Mouse (Mus musculus) forebrain, embryonic 16.5 days (tissue): Measurements from ENCODE around the gene Olfr103. TPM values are rescaled to one million over a fixed set of nuclear protein-coding genes. Genes with fewer than 3 reads are reported as not detected.

ENCODE experiments used
- ATAC-seq: fragments of 200-750 bp; cut with Nextera tagmentation; 2 replicates; pipeline ENCODE4 v1.8.0; 2017; ENCODE audit warnings: mild to moderate bottlenecking, moderate library complexity
- H3K27ac ChIP-seq: fragments of 300-500 bp; sonication (generic); 2 replicates; pipeline ENCODE4 v1.5.1; 2014; ENCODE audit warnings: low read length, control low read depth
- H3K27me3 ChIP-seq: fragments of 300-500 bp; sonication (generic); replicated peaks from 2 replicates; pipeline ENCODE4 v1.6.1; 2014; ENCODE audit warnings: low read length; ENCODE audit not compliant: control insufficient read depth, insufficient read depth
- H3K36me3 ChIP-seq: fragments of 300-500 bp; sonication (generic); 2 replicates; pipeline ENCODE4 v1.6.1; 2014; ENCODE audit not compliant: control insufficient read depth, insufficient read depth
- H3K4me1 ChIP-seq: fragments of 300-500 bp; sonication (generic); replicated peaks from 2 replicates; pipeline ENCODE4 v1.6.1; 2014; ENCODE audit warnings: low read length; ENCODE audit not compliant: control insufficient read depth, insufficient read depth
- H3K4me2 ChIP-seq: fragments of 300-500 bp; sonication (generic); 2 replicates; pipeline ENCODE4 v1.6.1; 2014; ENCODE audit warnings: mild to moderate bottlenecking, low read length, control low read depth
- H3K4me3 ChIP-seq: fragments of 300-500 bp; sonication (generic); replicated peaks from 2 replicates; pipeline ENCODE4 v1.5.1; 2014; ENCODE audit warnings: mild to moderate bottlenecking, low read length, control low read depth
- H3K9ac ChIP-seq: fragments of 300-500 bp; sonication (generic); replicated peaks from 2 replicates; pipeline ENCODE4 v1.6.1; 2014; ENCODE audit warnings: low read depth, low read length, control low read depth
- H3K9me3 ChIP-seq: fragments of 300-500 bp; sonication (generic); 2 replicates; pipeline ENCODE4 v1.6.1; 2016; ENCODE audit warnings: low read length; ENCODE audit not compliant: control insufficient read depth
- WGBS: fragments of 180-500 bp; shearing (Covaris S2); extraction: QIAGEN DNeasy Blood & Tissue Kit; methylation state at CpG from one replicate; pipeline ENCODE4 v1.1.7; 2014; 5-methylcytosine and 5-hydroxymethylcytosine counted together
- polyA plus RNA-seq: library from polyadenylated mRNA; unstranded; fragments of >200 nt; fragmentation: Nextera tagmentation; extraction: Ambion mirVana; gene quantifications from 2 replicates; pipeline ENCODE4 v1.2.1, GENCODE M21; 2015

Olfr103 gene
- not detected in 2 replicates for polyA plus RNA-seq

GRCm38 (mm10) chr17:37339598-37339997, at the start of gene Olfr103:
Gene Olfr103, minus strand, starts transcription at chr17:37339698.
- WGBS, result 92% methylated on average over 2 of the region's 2 CpGs
- no peaks in the 10 kb centered on the region for H3K4me1 ChIP-seq
- no peaks in the 10 kb centered on the region for H3K36me3 ChIP-seq
- no peak within 1 kb of the TSS for H3K27ac ChIP-seq
- H3K4me2 ChIP-seq, result no peak within 1 kb of the TSS
- no peak within 1 kb of the TSS for H3K4me3 ChIP-seq
- ATAC-seq, result no peak
- no peaks in the 10 kb centered on the region for H3K9me3 ChIP-seq
- H3K9ac ChIP-seq, result no peak within 1 kb of the TSS
- H3K27me3 ChIP-seq, result no peaks in the 10 kb centered on the region

DNA sequence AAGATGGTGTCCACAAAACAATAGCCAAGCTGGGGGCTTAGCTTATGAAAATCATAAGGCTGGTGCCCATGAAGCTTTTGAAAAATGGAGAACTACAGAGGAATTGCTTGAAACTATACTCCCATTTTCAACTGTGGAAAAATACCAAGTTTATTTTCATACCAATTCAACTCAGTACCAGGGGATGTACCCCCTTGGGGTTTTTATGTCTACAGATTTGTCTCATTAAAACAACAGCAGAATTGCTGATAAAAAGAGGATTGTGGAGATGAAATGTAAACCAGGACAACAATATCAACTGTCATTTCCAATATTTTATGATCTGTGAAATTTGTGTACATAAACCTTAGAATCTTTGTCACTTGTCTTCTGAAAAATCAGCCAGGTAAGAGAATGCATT, 39.2 kb upstream of the Olfr103 start, which contains the start of gene Olfr105-ps:
Gene Olfr105-ps (plus strand): TSS at position 301 of the 400 bp plus-strand sequence.
- H3K4me2 ChIP-seq, result no peak within 1 kb of the TSS
- H3K9me3 ChIP-seq, result no peaks in the 10 kb centered on the region
- no peak for ATAC-seq
- no peaks in the 10 kb centered on the region for H3K27me3 ChIP-seq
- no peak within 1 kb of the TSS for H3K27ac ChIP-seq
- H3K4me3 ChIP-seq, result no peak within 1 kb of the TSS
- no peak within 1 kb of the TSS for H3K9ac ChIP-seq
- no peaks in the 10 kb centered on the region for H3K4me1 ChIP-seq
- no peaks in the 10 kb centered on the region for H3K36me3 ChIP-seq

DNA sequence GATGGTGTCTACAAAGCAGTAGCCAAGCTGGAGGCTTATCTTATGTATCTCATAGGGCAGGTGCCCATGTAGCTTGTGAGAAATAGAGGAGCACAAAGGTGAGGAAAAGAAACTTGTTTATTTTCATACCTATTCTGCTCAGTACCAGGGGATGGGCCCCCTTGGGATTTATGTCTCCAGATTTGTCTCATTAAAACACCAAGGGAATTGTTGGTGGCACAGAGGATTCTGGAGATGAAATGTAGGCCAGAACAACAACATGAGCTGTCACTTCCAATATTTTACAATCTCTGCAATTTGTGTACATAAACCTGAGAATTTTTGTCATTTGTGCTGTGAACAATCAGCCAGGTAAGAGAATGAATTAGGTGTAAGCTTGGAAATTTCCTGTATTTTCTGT, 19.8 kb upstream of the Olfr103 start, which contains the start of gene Olfr104-ps:
Gene Olfr104-ps (plus strand): TSS at position 301 of the 400 bp plus-strand sequence.
- H3K4me2 ChIP-seq, result no peak within 1 kb of the TSS
- ATAC-seq, result no peak
- no peak within 1 kb of the TSS for H3K9ac ChIP-seq
- no peak within 1 kb of the TSS for H3K27ac ChIP-seq
- no peaks in the 10 kb centered on the region for H3K4me1 ChIP-seq
- no peaks in the 10 kb centered on the region for H3K36me3 ChIP-seq
- no peak within 1 kb of the TSS for H3K4me3 ChIP-seq
- no peaks in the 10 kb centered on the region for H3K27me3 ChIP-seq
- no peaks in the 10 kb centered on the region for H3K9me3 ChIP-seq

DNA sequence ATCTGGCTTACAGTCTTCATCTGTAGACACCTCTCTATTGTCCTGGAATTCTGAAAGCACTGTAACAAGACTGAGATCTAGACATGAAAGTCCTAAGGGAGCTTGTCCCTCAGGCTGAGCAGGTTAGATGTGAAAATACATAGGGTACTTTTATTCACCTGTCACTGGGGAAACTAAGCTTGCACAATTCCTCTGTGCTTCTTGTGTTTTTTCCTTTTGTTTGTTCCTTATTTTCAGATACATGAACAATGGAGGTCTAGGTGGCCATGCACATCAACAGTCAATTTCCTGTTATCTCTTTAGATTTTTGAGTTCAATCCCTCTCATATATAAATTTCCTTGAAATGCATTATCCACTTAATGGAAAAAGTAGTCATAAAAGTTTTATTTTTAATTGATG, 22.5 kb downstream of the Olfr103 start, which contains the start of gene Olfr102:
Gene Olfr102 (minus strand): TSS at position 101 of the 400 bp plus-strand sequence.
- no peak within 1 kb of the TSS for H3K27ac ChIP-seq
- no peaks in the 10 kb centered on the region for H3K36me3 ChIP-seq
- no peaks in the 10 kb centered on the region for H3K4me1 ChIP-seq
- H3K4me3 ChIP-seq, result no peak within 1 kb of the TSS
- H3K9ac ChIP-seq, result no peak within 1 kb of the TSS
- ATAC-seq, result no peak
- no peaks in the 10 kb centered on the region for H3K27me3 ChIP-seq
- no peak within 1 kb of the TSS for H3K4me2 ChIP-seq
- H3K9me3 ChIP-seq, result peaks cover 3% of the 10 kb centered on the region; the same call in 1 of the 2 replicates

DNA sequence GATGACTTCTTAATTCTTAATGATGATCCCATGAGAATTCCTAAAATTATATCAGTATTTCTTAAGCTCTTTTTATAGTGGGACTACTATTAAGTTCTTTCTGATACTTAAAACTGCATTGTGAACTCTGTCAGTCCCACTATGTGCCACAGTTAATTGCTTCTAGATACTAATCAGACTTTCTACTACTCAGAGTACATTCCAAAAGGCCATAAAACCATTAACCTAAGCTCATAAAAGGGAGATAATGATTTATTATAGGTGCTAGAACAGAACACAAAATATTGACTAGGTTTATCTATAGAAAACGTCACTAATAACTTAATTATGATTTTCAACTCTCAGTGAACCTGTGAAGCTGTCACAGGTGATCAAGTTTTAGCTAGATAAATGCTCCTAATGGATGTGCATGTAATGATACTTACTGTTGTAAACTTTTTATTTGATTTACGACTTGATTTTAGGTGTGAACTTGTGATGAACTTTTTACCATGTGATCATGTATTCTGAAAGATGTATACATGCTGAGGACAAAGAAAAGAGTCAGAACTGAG, 29.3 kb downstream of the Olfr103 start:
- Histone ChIP-seq H3K27ac (no peak overlapping the region), H3K4me1 (no peaks in the 10 kb centered on the region), H3K4me2 (no peak overlapping the region), H3K9me3 (no peaks in the 10 kb centered on the region), H3K9ac (no peak overlapping the region), H3K4me3 (no peak overlapping the region), H3K36me3 (no peaks in the 10 kb centered on the region), H3K27me3 (no peaks in the 10 kb centered on the region)
- no peak for ATAC-seq
- WGBS, result 51% methylated on average over 2 of the region's 2 CpGs

- Histone ChIP-seq H3K4me1 (no peaks in the 10 kb centered on the region), H3K9me3 (no peaks in the 10 kb centered on the region), H3K27ac (no peak overlapping the region), H3K4me2 (no peak overlapping the region), H3K4me3 (no peak overlapping the region), H3K9ac (no peak overlapping the region), H3K27me3 (no peaks in the 10 kb centered on the region), H3K36me3 (no peaks in the 10 kb centered on the region)
- ATAC-seq, result no peak
- 43% methylated on average over 4 of the region's 4 CpGs for WGBS
Observed at GRCm38 (mm10) chr17:37308483-37308882, 31.0 kb downstream of the Olfr103 start.

DNA sequence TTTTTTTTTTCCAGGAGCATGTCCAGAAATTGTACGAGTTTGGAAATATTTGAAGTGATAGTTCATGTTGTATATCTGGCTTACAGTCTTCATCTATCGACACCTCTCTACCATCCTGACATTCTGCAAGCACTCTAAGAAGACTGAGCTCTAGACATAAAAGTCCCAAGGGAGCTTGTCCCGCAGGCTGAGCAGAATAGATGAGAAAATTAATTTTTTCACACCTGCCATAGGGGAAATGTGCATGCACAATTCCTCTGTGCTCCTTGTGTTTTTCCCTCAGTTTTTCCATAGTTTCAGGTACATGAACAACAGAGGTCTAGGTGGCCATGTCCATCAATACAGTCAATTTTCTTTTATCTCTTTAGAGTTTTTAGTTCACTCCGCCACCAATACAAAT, 35.3 kb downstream of the Olfr103 start, which contains the start of gene Olfr101:
Gene Olfr101 (minus strand): TSS at position 101 of the 400 bp plus-strand sequence.
- 89% methylated on average over 4 of the region's 4 CpGs for WGBS

More for the DNA sequence above, 35.3 kb downstream of the Olfr103 start, which contains the start of gene Olfr101:
- Histone ChIP-seq H3K36me3 (no peaks in the 10 kb centered on the region), H3K9ac (no peak within 1 kb of the TSS), H3K4me1 (no peaks in the 10 kb centered on the region), H3K4me2 (no peak within 1 kb of the TSS), H3K9me3 (no peaks in the 10 kb centered on the region), H3K27me3 (no peaks in the 10 kb centered on the region), H3K27ac (no peak within 1 kb of the TSS), H3K4me3 (no peak within 1 kb of the TSS)
- no peak for ATAC-seq

Other genes starting within 250 kb of the Olfr103 start
- not detected in 2 replicates for gene Olfr91, start 241.4 kb downstream of the Olfr103 start, polyA plus RNA-seq
- gene Olfr92, start 219.6 kb downstream of the Olfr103 start, polyA plus RNA-seq, result not detected in 2 replicates
- gene Olfr93, start 178.2 kb downstream of the Olfr103 start, polyA plus RNA-seq, result not detected in 2 replicates
- gene Ubd, start 145.8 kb downstream of the Olfr103 start, polyA plus RNA-seq, result not detected in 2 replicates
- not detected in 2 replicates for gene Olfr94, start 138.7 kb downstream of the Olfr103 start, polyA plus RNA-seq
- not detected in 2 replicates for gene Olfr95, start 126.6 kb downstream of the Olfr103 start, polyA plus RNA-seq
- not detected in 2 replicates for gene Olfr96, start 119.6 kb downstream of the Olfr103 start, polyA plus RNA-seq
- gene Olfr97, start 102.4 kb downstream of the Olfr103 start, polyA plus RNA-seq, result not detected in 2 replicates
- not detected in 2 replicates for gene Olfr98, start 75.9 kb downstream of the Olfr103 start, polyA plus RNA-seq
- gene H2-M3, start 69.5 kb downstream of the Olfr103 start, polyA plus RNA-seq, result 0.67 and 0.81 TPM in 2 replicates
- gene Olfr99, start 56.2 kb downstream of the Olfr103 start, polyA plus RNA-seq, result not detected in 2 replicates
- not detected in 2 replicates for gene Olfr101, start 35.4 kb downstream of the Olfr103 start, polyA plus RNA-seq
- not detected in 2 replicates for gene Olfr102, start 22.6 kb downstream of the Olfr103 start, polyA plus RNA-seq
- gene Olfr104-ps, start 19.9 kb upstream of the Olfr103 start, polyA plus RNA-seq, result not detected in 2 replicates
- gene Olfr105-ps, start 39.3 kb upstream of the Olfr103 start, polyA plus RNA-seq, result not detected in 2 replicates
- not detected in 2 replicates for gene Olfr106-ps, start 50.7 kb upstream of the Olfr103 start, polyA plus RNA-seq
- not detected in 2 replicates for gene Olfr107, start 59.5 kb upstream of the Olfr103 start, polyA plus RNA-seq
- not detected in 2 replicates for gene Olfr108, start 105.8 kb upstream of the Olfr103 start, polyA plus RNA-seq
- gene Olfr109, start 119.2 kb upstream of the Olfr103 start, polyA plus RNA-seq, result not detected in 2 replicates
- gene H2-M2, start 143.9 kb upstream of the Olfr103 start, polyA plus RNA-seq, result not detected in 2 replicates
- not detected in 2 replicates for gene Olfr110, start 152.8 kb upstream of the Olfr103 start, polyA plus RNA-seq
- not detected in 2 replicates for gene Olfr111, start 168.3 kb upstream of the Olfr103 start, polyA plus RNA-seq
- not detected in 2 replicates for gene Olfr112, start 229.8 kb upstream of the Olfr103 start, polyA plus RNA-seq
- gene Olfr113, start 238.0 kb upstream of the Olfr103 start, polyA plus RNA-seq, result not detected in 2 replicates